Mouse (Mus musculus): ENCODE measurements around the gene Lad1.

The Lad1 gene

GRCm38 (mm10) chr1:135818481-135819086 is at the start of gene Lad1:
TSS of gene Lad1 (plus strand) at chr1:135818598.
- DNase-seq (ENCODE audit: low read depth): peak; percentile 47

GRCm38 (mm10) chr1:135770237-135770636 is 48.2 kb upstream of the Lad1 start:
- no peak for DNase-seq (ENCODE audit: low read depth)

GRCm38 (mm10) chr1:135770896-135771572 is 47.4 kb upstream of the Lad1 start:
- DNase-seq (ENCODE audit: low read depth): no peak

GRCm38 (mm10) chr1:135771573-135771970 is 46.8 kb upstream of the Lad1 start:
- no peak for DNase-seq (ENCODE audit: low read depth)

- no peak for DNase-seq (ENCODE audit: low read depth)
Observed at GRCm38 (mm10) chr1:135776596-135776995, 41.8 kb upstream of the Lad1 start.

GRCm38 (mm10) chr1:135777046-135777445 is 41.4 kb upstream of the Lad1 start:
- DNase-seq (ENCODE audit: low read depth): no peak

- no peak for DNase-seq (ENCODE audit: low read depth)
Observed at GRCm38 (mm10) chr1:135778780-135779535, 39.4 kb upstream of the Lad1 start, which contains the start of gene Tnni1. TSS of gene Tnni1 (plus strand) at chr1:135779434.

GRCm38 (mm10) chr1:135780649-135781048 is 37.7 kb upstream of the Lad1 start:
- DNase-seq (ENCODE audit: low read depth): no peak

GRCm38 (mm10) chr1:135781220-135781619 is 37.2 kb upstream of the Lad1 start:
- peak; percentile 79 for DNase-seq (ENCODE audit: low read depth)

- DNase-seq (ENCODE audit: low read depth): no peak
Observed at GRCm38 (mm10) chr1:135782816-135783215, 35.6 kb upstream of the Lad1 start.

- DNase-seq (ENCODE audit: low read depth): peak; percentile 88
Observed at GRCm38 (mm10) chr1:135787799-135788198, 30.6 kb upstream of the Lad1 start.

GRCm38 (mm10) chr1:135788708-135789107 is 29.7 kb upstream of the Lad1 start:
- DNase-seq (ENCODE audit: low read depth): peak; percentile 67

- peak; percentile 89 for DNase-seq (ENCODE audit: low read depth)
Observed at GRCm38 (mm10) chr1:135789815-135790214, 28.6 kb upstream of the Lad1 start.

- no peak for DNase-seq (ENCODE audit: low read depth)
Observed at GRCm38 (mm10) chr1:135792143-135792939, 26.1 kb upstream of the Lad1 start.

GRCm38 (mm10) chr1:135793370-135794215 is 24.8 kb upstream of the Lad1 start:
- peak; percentile 61 for DNase-seq (ENCODE audit: low read depth)

GRCm38 (mm10) chr1:135794216-135795134 is 23.9 kb upstream of the Lad1 start:
- no peak for DNase-seq (ENCODE audit: low read depth)

- no peak for DNase-seq (ENCODE audit: low read depth)
Observed at GRCm38 (mm10) chr1:135798492-135798891, 19.9 kb upstream of the Lad1 start.

- DNase-seq (ENCODE audit: low read depth): no peak
Observed at GRCm38 (mm10) chr1:135799109-135799627, 19.2 kb upstream of the Lad1 start.

GRCm38 (mm10) chr1:135800192-135800950 is 18.0 kb upstream of the Lad1 start:
- no peak for DNase-seq (ENCODE audit: low read depth)
